Mouse (Mus musculus) lung, embryonic 15.5 days (tissue): ENCODE measurements around the gene Gba. TPM values are rescaled to one million over a fixed set of nuclear protein-coding genes. Genes with fewer than 3 reads are reported as not detected.
"Not testable (repeated sequence)": the region's sequence is repeated elsewhere in the genome, so short reads cannot be mapped to it uniquely, and the experiment has no call there.

Source experiments
- ATAC-seq: fragments of 200-750 bp; cut with Nextera tagmentation; 2 replicates; pipeline ENCODE4 v1.8.0; 2017; ENCODE audit warnings: moderate number of reproducible peaks, borderline replicate concordance; ENCODE audit not compliant: low FRiP score, low TSS enrichment; ENCODE audit errors: extremely low read depth
- H3K27ac ChIP-seq: fragments of 300-500 bp; sonication (generic); 2 replicates; pipeline ENCODE4 v1.5.1; 2015; ENCODE audit warnings: moderate library complexity, mild to moderate bottlenecking, inconsistent platforms
- H3K27me3 ChIP-seq: fragments of 300-500 bp; sonication (generic); 2 replicates; pipeline ENCODE4 v1.6.1; 2015; ENCODE audit warnings: inconsistent platforms
- H3K36me3 ChIP-seq: fragments of 300-500 bp; sonication (generic); 2 replicates; pipeline ENCODE4 v1.6.1; 2015; ENCODE audit warnings: inconsistent platforms
- H3K4me1 ChIP-seq: fragments of 300-500 bp; sonication (generic); 2 replicates; pipeline ENCODE4 v1.6.1; 2015; ENCODE audit warnings: inconsistent platforms
- H3K4me2 ChIP-seq: fragments of 300-500 bp; sonication (generic); 2 replicates; pipeline ENCODE4 v1.6.1; 2015; ENCODE audit warnings: inconsistent platforms, mild to moderate bottlenecking, moderate library complexity
- H3K4me3 ChIP-seq: fragments of 300-500 bp; sonication (generic); 2 replicates; pipeline ENCODE4 v1.5.1; 2015; ENCODE audit warnings: mild to moderate bottlenecking, inconsistent platforms
- H3K9ac ChIP-seq: fragments of 300-500 bp; sonication (generic); 2 replicates; pipeline ENCODE4 v1.6.1; 2015; ENCODE audit warnings: inconsistent platforms
- H3K9me3 ChIP-seq: fragments of 300-500 bp; sonication (generic); 2 replicates; pipeline ENCODE4 v1.6.1; 2016; ENCODE audit warnings: inconsistent platforms
- WGBS: fragments of 180-500 bp; shearing (Covaris S2); methylation state at CpG from one replicate; pipeline ENCODE4 v1.1.7; 2015; 5-methylcytosine and 5-hydroxymethylcytosine counted together
- polyA plus RNA-seq: library from polyadenylated mRNA; unstranded; fragments of >200 nt; fragmentation: Nextera tagmentation; extraction: Ambion mirVana; gene quantifications from 2 replicates; pipeline ENCODE4 v1.2.1, GENCODE M21; 2015

Gene Gba
- 37.2 and 42.6 TPM in 2 replicates for polyA plus RNA-seq

GRCm38 (mm10) chr3:89202253-89203141 is at the start of gene Gba:
TSS of gene Gba (plus strand) at chr3:89202928.
- Histone ChIP-seq H3K4me1 (peaks cover 6% of the 10 kb centered on the region), H3K9ac (peak within 1 kb of the TSS; percentile 37), H3K27me3 (no peaks in the 10 kb centered on the region), H3K4me3 (peak within 1 kb of the TSS; percentile 52), H3K27ac (no peak within 1 kb of the TSS), H3K9me3 (no peaks in the 10 kb centered on the region), H3K36me3 (peaks cover 20% of the 10 kb centered on the region; the same call in 1 of the 2 replicates), H3K4me2 (peak within 1 kb of the TSS; percentile 64)
- peak; percentile 78 for ATAC-seq
- WGBS, result 22% methylated on average over 13 of the region's 13 CpGs

GRCm38 (mm10) chr3:89156951-89157350 is 45.8 kb upstream of the Gba start:
- H3K9me3 ChIP-seq, result no peaks in the 10 kb centered on the region
- no peak overlapping the region for H3K4me2 ChIP-seq
- H3K27me3 ChIP-seq, result peaks cover 12% of the 10 kb centered on the region
- no peak overlapping the region for H3K27ac ChIP-seq
- no peaks in the 10 kb centered on the region for H3K36me3 ChIP-seq
- ATAC-seq, result no peak
- WGBS, result 79% methylated on average over 8 of the region's 8 CpGs
- H3K4me1 ChIP-seq, result peaks cover 16% of the 10 kb centered on the region
- H3K4me3 ChIP-seq, result no peak overlapping the region
- no peak overlapping the region for H3K9ac ChIP-seq

- Histone ChIP-seq H3K36me3 (no peaks in the 10 kb centered on the region), H3K27ac (no peak overlapping the region), H3K9me3 (no peaks in the 10 kb centered on the region), H3K4me1 (peaks cover 17% of the 10 kb centered on the region), H3K9ac (no peak overlapping the region), H3K4me3 (no peak overlapping the region), H3K4me2 (0 out of 2 replicates have a peak overlapping the region, but pooled peaks have one; percentile 100), H3K27me3 (peaks cover 12% of the 10 kb centered on the region)
- 16% methylated on average over 7 of the region's 7 CpGs for WGBS
- no peak; the same call in 1 of the 2 replicates for ATAC-seq
Observed at GRCm38 (mm10) chr3:89158651-89159050, 44.1 kb upstream of the Gba start.

- H3K4me2 ChIP-seq, result peak overlapping the region; percentile 100
- 1% methylated on average over 13 of the region's 13 CpGs for WGBS
- H3K36me3 ChIP-seq, result no peaks in the 10 kb centered on the region
- H3K4me3 ChIP-seq, result peak overlapping the region; percentile 63
- peaks cover 12% of the 10 kb centered on the region for H3K27me3 ChIP-seq
- no peak overlapping the region for H3K9ac ChIP-seq
- no peak for ATAC-seq
- H3K27ac ChIP-seq, result no peak overlapping the region
- H3K4me1 ChIP-seq, result peaks cover 22% of the 10 kb centered on the region
- no peaks in the 10 kb centered on the region for H3K9me3 ChIP-seq
Observed at GRCm38 (mm10) chr3:89159211-89159610, 43.5 kb upstream of the Gba start.

GRCm38 (mm10) chr3:89159616-89160344 is 42.9 kb upstream of the Gba start, which contains the start of gene Hcn3:
TSS of gene Hcn3 (minus strand) at chr3:89160196.
- ATAC-seq, result peak; percentile 75; the same call in 1 of the 2 replicates
- Histone ChIP-seq H3K4me2 (peak within 1 kb of the TSS; percentile 100), H3K9ac (peak within 1 kb of the TSS; percentile 42), H3K9me3 (no peaks in the 10 kb centered on the region), H3K4me1 (peaks cover 22% of the 10 kb centered on the region), H3K4me3 (peak within 1 kb of the TSS; percentile 63), H3K27ac (no peak within 1 kb of the TSS), H3K27me3 (peaks cover 12% of the 10 kb centered on the region), H3K36me3 (no peaks in the 10 kb centered on the region)
- under 1% methylated on average over 58 of the region's 66 CpGs for WGBS

GRCm38 (mm10) chr3:89161207-89161606 is 41.5 kb upstream of the Gba start:
- not testable (repeated sequence) for H3K36me3 ChIP-seq, H3K9ac ChIP-seq, H3K27ac ChIP-seq, H3K4me2 ChIP-seq, H3K4me3 ChIP-seq, H3K9me3 ChIP-seq, ATAC-seq
- Histone ChIP-seq H3K4me1 (peaks cover 31% of the 10 kb centered on the region), H3K27me3 (peaks cover 12% of the 10 kb centered on the region)

GRCm38 (mm10) chr3:89161786-89162185 is 40.9 kb upstream of the Gba start:
- Histone ChIP-seq H3K27me3 (peaks cover 12% of the 10 kb centered on the region), H3K4me1 (peaks cover 36% of the 10 kb centered on the region), H3K4me3 (no peak overlapping the region), H3K27ac (no peak overlapping the region), H3K9ac (no peak overlapping the region), H3K36me3 (no peaks in the 10 kb centered on the region), H3K9me3 (no peaks in the 10 kb centered on the region), H3K4me2 (no peak overlapping the region)
- ATAC-seq, result no peak
- 77% methylated on average over 4 of the region's 4 CpGs for WGBS

DNA sequence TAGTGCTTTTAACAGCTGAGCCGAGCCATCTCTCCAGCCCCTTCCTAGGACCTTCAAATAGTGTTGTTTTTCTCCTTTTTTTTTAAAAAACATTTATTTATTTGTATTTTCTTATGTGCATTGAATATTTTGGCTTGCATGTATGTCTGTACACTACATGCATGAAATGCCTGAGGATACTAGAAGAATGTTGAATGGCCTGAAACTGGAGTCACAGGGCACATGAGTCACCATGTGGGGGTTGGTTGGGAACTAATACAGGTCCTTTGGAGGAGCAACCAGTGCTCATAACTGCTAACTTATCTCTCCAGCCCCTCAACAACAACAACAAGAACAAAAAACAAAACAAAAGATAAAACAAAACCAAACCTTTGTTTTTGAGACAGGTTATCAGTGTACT is 39.6 kb upstream of the Gba start:
- Histone ChIP-seq H3K27me3 (peaks cover 10% of the 10 kb centered on the region), H3K4me2 (no peak overlapping the region)

GRCm38 (mm10) chr3:89163643-89164245 is 39.0 kb upstream of the Gba start:
- Histone ChIP-seq H3K27ac (no peak overlapping the region), H3K4me3 (peak overlapping the region; percentile 77), H3K4me2 (peak overlapping the region; percentile 66), H3K9ac (no peak overlapping the region), H3K36me3 (peaks cover 19% of the 10 kb centered on the region), H3K27me3 (peaks cover 4% of the 10 kb centered on the region), H3K4me1 (peaks cover 38% of the 10 kb centered on the region), H3K9me3 (no peaks in the 10 kb centered on the region)
- WGBS, result 69% methylated on average over 5 of the region's 5 CpGs
- no peak for ATAC-seq

More for the DNA sequence above, 39.6 kb upstream of the Gba start:
- no peak overlapping the region for H3K27ac ChIP-seq
- no peak for ATAC-seq
- H3K36me3 ChIP-seq, result peaks cover 12% of the 10 kb centered on the region
- 83% methylated on average over 1 of the region's 1 CpGs for WGBS
- H3K4me1 ChIP-seq, result peaks cover 38% of the 10 kb centered on the region
- H3K4me3 ChIP-seq, result no peak overlapping the region
- no peak overlapping the region for H3K9ac ChIP-seq
- no peaks in the 10 kb centered on the region for H3K9me3 ChIP-seq

- Histone ChIP-seq H3K9ac (peak within 1 kb of the TSS; percentile 79), H3K4me2 (peak within 1 kb of the TSS; percentile 66), H3K4me1 (peaks cover 29% of the 10 kb centered on the region), H3K27ac (peak within 1 kb of the TSS; percentile 96), H3K9me3 (no peaks in the 10 kb centered on the region), H3K4me3 (peak within 1 kb of the TSS; percentile 77), H3K36me3 (peaks cover 28% of the 10 kb centered on the region), H3K27me3 (no peaks in the 10 kb centered on the region)
- under 1% methylated on average over 75 of the region's 79 CpGs for WGBS
- peak; percentile 98 for ATAC-seq
Observed at GRCm38 (mm10) chr3:89164506-89165267, 38.0 kb upstream of the Gba start, which contains the start of gene Clk2. TSS of gene Clk2 (plus strand) at chr3:89164795.
